Mouse (Mus musculus): ENCODE measurements around the gene Ddo. TPM values are rescaled to one million over a fixed set of nuclear protein-coding genes. Genes with fewer than 3 reads are reported as not detected.

Ddo gene
- total RNA-seq, 2 experiments from 2014 or later = 19.9 to 20.8 TPM

DNA sequence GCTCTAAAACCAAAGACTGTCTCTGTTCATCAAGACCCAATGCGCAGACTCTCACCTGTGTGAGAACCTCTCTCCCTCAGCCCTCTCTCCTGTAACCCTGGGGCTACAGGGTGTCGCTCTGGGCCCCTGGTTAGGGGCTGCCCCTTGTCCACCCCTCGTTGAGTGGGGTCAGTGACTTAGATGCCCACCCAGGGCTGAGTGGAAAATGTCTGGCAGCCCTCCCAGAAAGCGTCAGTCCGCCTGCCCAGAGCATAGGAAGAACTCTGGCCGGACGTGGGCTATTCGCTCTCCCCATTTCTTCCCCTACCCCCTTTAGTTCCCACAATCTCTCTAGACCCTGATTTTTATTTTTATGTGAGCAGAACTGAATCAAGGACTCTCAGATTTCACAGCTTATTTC, 86.5 kb downstream of the Ddo start:
- no peak for DNase-seq (ENCODE audit: low spot score)

GRCm38 (mm10) chr10:40716713-40717112, 86.9 kb downstream of the Ddo start:
- no peak for DNase-seq (ENCODE audit: low spot score)

GRCm38 (mm10) chr10:40718362-40718761, 88.6 kb downstream of the Ddo start:
- no peak for DNase-seq (ENCODE audit: low spot score)

DNA sequence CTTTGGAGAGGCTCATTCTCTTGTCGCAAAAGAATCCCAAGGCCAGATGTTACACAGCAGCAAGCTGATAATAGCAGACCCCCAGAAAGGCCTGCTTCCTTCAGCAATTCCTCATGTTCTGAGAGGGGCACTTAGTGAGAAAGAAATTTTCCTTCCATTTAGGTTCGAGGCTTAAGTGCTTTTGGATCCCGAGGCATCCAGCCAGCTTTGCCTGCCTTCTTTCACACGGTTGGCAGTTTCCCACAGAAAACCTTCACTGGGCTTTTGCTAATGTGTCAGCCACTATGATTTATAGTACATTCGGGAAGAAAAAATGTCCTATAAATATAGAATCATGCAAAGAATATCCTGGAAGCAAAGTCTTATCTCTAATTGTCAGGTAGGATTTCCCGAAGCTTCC, 89.3 kb downstream of the Ddo start:
- no peak for DNase-seq (ENCODE audit: low spot score)

DNA sequence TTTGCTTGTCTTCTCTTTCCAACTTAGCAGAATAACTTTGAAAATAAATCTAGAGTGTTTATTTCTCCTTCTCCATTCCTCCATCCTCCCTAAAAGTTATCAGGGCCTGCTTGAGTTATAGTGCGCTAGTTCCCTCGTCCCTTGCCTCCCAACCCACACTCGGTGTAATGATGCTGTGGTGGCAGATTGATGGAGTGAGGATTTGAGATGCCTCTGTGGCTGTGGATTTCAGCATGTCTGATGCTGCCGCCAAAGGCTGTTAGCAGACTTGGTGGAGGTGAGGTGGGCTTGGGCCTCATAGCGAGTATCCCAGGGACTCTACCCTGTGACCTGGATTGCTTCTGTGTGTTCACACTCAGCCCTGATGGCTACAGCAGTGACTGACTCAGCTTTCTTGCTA, 91.1 kb downstream of the Ddo start:
- no peak for DNase-seq (ENCODE audit: low spot score)

DNA sequence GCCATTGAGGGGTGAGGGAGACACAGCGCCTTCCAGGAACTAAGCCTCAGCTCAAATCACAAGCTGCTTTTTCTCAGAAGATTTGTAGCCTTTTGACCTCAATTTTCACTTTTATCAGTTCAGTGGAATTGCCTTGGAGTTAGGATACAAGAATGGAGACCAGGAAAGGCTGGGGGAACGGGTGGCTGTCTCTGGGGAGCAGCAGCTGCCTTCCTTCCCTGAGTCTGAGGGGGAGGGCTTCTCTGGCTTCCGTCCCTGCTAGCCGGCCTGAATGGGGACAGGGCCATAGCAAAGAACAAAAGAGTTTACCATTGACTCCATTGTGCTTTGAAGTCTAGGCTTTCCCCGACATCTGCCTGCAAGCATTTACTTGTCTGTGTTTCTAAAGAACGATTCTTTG, 94.5 kb downstream of the Ddo start:
- DNase-seq (ENCODE audit: low spot score) = no peak

GRCm38 (mm10) chr10:40725066-40725465, 95.3 kb downstream of the Ddo start:
- DNase-seq (ENCODE audit: low spot score) = no peak

DNA sequence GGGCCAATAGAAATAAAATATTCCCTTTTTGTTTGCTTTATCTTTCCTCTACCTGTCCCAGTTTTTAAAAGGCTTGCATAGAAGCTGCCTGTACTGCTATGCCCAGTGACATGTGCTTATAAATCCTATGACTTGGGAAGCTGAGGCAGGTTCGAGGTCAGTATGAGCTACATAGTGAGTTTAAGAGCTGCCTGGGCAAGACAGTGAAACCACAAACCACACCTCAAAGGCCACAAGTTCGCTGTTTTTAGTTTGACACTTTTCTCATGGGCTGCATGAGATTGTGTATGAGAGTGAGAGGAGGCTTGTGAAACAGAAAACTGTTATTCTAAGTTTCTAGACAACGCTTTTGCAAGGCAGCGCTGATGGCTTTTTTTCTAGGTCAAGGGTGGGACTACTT, 95.7 kb downstream of the Ddo start:
- no peak for DNase-seq (ENCODE audit: low spot score)

GRCm38 (mm10) chr10:40726288-40726902, 96.6 kb downstream of the Ddo start:
- DNase-seq (ENCODE audit: low spot score) = no peak

- DNase-seq (ENCODE audit: low spot score) = no peak
These were observed 97.2 kb downstream of the Ddo start for GRCm38 (mm10) chr10:40726989-40727388.

- DNase-seq (ENCODE audit: low spot score) = no peak
These were observed 100.4 kb downstream of the Ddo start for GRCm38 (mm10) chr10:40730200-40730599.

Other genes with a start within 250 kb of the Ddo start
- not detected for gene Slc22a16, start 59.7 kb upstream of the Ddo start, total RNA-seq (2021)
- gene Mettl24, start 53.3 kb downstream of the Ddo start, total RNA-seq (2021) = under 1 TPM; 0.14 to 0.66 TPM

All from gastrocnemius, adult 18-20 months (tissue).